Mouse (Mus musculus) hindbrain, embryonic 16.5 days (tissue): ENCODE measurements around the gene Atp5d. TPM values are rescaled to one million over a fixed set of nuclear protein-coding genes. Genes with fewer than 3 reads are reported as not detected.

Experiments
- ATAC-seq: fragments of 200-750 bp; cut with Nextera tagmentation; 2 replicates; pipeline ENCODE4 v1.8.0; 2017; ENCODE audit warnings: moderate TSS enrichment, moderate library complexity
- H3K27ac ChIP-seq: fragments of 300-500 bp; sonication (generic); 2 replicates; pipeline ENCODE4 v1.5.1; 2014; ENCODE audit warnings: low read depth, mild to moderate bottlenecking, control low read depth, low read length, moderate library complexity
- H3K27me3 ChIP-seq: fragments of 300-500 bp; sonication (generic); replicated peaks from 2 replicates; pipeline ENCODE4 v1.6.1; 2014; ENCODE audit warnings: low read length; ENCODE audit not compliant: control insufficient read depth, insufficient read depth
- H3K36me3 ChIP-seq: fragments of 300-500 bp; sonication (generic); 2 replicates; pipeline ENCODE4 v1.6.1; 2014; ENCODE audit warnings: mild to moderate bottlenecking, low read length, moderate library complexity, mixed read lengths; ENCODE audit not compliant: control insufficient read depth, insufficient read depth
- H3K4me1 ChIP-seq: fragments of 300-500 bp; sonication (generic); 2 replicates; pipeline ENCODE4 v1.6.1; 2014; ENCODE audit warnings: low read depth, low read length; ENCODE audit not compliant: control insufficient read depth, insufficient read depth
- H3K4me2 ChIP-seq: fragments of 300-500 bp; sonication (generic); 2 replicates; pipeline ENCODE4 v1.6.1; 2014; ENCODE audit warnings: mild to moderate bottlenecking, low read length, control low read depth, moderate library complexity
- H3K4me3 ChIP-seq: fragments of 300-500 bp; sonication (generic); 2 replicates; pipeline ENCODE4 v1.5.1; 2014; ENCODE audit warnings: mild to moderate bottlenecking, low read length, control low read depth, moderate library complexity
- H3K9ac ChIP-seq: fragments of 300-500 bp; sonication (generic); 2 replicates; pipeline ENCODE4 v1.6.1; 2014; ENCODE audit warnings: low read depth, mild to moderate bottlenecking, control low read depth, low read length, moderate library complexity
- H3K9me3 ChIP-seq: fragments of 300-500 bp; sonication (generic); 2 replicates; pipeline ENCODE4 v1.6.1; 2014; ENCODE audit warnings: mild to moderate bottlenecking, low read length, moderate library complexity; ENCODE audit not compliant: control insufficient read depth
- WGBS: fragments of 180-500 bp; shearing (Covaris S2); extraction: QIAGEN DNeasy Blood & Tissue Kit; methylation state at CpG from one replicate; pipeline ENCODE4 v1.1.7; 2014; 5-methylcytosine and 5-hydroxymethylcytosine counted together
- polyA plus RNA-seq: library from polyadenylated mRNA; unstranded; fragments of >200 nt; fragmentation: Nextera tagmentation; extraction: Ambion mirVana; gene quantifications from 2 replicates; pipeline ENCODE4 v1.2.1, GENCODE M21; 2015

Gene Atp5d
- polyA plus RNA-seq, 1 experiment from 2014 or later: 581 TPM

DNA sequence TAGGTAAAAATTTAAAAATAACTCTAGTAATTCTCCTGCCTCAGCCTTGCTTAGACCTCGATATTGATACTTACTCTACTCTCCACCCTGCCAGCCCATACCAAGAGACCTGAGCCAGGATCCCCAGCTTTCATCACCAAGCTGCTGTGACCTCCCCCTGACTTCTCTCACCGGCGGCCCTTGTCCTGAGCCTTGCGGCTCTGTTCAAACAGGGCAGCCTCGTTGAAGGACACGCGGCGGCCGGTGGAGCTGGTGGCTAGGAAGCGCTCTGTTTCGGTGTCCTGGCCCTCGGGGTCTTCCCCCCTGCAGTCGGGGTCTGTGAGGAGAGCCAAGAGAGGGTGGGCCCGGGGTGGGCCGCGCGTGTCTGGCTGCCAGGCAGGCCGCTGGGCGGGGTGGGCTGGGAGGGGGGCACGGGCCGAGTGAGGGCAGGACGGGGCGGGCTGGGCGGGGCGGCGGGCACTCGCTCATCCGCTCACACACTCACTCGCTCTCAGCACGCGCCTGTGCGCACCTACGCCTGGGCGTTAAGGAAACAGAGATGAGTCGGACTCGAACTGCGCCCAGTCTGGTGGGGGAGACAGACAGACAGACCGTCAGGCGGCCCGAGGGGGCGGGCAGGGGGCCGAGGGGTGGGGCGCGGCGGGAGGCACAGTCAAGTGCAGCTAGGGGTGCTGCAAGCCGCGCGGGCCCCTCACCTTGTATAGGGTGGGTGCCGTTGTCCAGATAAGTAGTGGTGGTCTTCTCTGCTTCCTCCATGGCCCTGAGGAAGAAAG is 2.1 kb upstream of the Atp5d start:
- peak overlapping the region; percentile 77 for H3K4me3 ChIP-seq
- H3K9ac ChIP-seq: peak overlapping the region; percentile 88
- peaks cover 31% of the 10 kb centered on the region; the same call in 1 of the 2 replicates for H3K36me3 ChIP-seq
- H3K4me1 ChIP-seq: peaks cover 36% of the 10 kb centered on the region
- H3K27me3 ChIP-seq: no peaks in the 10 kb centered on the region
- H3K27ac ChIP-seq: peak overlapping the region; percentile 92
- no peak for ATAC-seq
- WGBS: 23% methylated on average over 42 of the region's 49 CpGs
- peak overlapping the region; percentile 75 for H3K4me2 ChIP-seq
- no peaks in the 10 kb centered on the region for H3K9me3 ChIP-seq

DNA sequence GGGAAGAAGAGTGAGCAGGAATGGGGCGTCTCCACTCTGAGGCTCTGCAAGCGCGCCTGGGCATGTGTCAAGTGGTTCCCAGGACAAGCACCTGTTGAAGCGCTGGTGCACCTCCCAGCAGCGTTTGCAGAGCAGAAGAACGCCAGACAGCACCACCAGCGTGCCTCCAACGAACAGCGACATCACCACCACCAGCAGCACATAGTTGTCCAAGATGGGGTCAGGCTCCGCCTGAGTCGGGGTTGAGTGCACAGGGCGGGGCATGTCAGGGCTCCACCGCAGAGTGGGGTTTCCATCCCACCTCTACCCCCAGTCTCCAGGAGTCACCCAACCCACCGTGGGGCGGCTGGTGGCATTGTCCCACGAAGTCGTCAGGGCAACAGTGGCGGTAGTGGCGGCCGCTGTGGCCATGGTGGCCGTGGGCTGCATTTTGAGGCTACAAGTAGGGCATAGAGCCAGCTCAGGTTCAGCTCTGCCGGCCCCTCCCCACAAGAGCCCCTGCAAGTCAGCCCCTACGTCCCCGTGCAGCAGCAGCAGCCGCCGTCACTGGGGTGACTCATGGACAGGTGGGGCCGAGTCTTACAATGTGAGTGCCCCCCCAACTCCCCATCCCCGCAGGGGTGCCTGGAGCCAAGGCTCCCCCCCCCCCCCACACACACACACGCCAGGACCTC is 1.3 kb upstream of the Atp5d start:
- no peak for ATAC-seq
- 2% methylated on average over 24 of the region's 29 CpGs for WGBS
- peaks cover 30% of the 10 kb centered on the region for H3K4me1 ChIP-seq

DNA sequence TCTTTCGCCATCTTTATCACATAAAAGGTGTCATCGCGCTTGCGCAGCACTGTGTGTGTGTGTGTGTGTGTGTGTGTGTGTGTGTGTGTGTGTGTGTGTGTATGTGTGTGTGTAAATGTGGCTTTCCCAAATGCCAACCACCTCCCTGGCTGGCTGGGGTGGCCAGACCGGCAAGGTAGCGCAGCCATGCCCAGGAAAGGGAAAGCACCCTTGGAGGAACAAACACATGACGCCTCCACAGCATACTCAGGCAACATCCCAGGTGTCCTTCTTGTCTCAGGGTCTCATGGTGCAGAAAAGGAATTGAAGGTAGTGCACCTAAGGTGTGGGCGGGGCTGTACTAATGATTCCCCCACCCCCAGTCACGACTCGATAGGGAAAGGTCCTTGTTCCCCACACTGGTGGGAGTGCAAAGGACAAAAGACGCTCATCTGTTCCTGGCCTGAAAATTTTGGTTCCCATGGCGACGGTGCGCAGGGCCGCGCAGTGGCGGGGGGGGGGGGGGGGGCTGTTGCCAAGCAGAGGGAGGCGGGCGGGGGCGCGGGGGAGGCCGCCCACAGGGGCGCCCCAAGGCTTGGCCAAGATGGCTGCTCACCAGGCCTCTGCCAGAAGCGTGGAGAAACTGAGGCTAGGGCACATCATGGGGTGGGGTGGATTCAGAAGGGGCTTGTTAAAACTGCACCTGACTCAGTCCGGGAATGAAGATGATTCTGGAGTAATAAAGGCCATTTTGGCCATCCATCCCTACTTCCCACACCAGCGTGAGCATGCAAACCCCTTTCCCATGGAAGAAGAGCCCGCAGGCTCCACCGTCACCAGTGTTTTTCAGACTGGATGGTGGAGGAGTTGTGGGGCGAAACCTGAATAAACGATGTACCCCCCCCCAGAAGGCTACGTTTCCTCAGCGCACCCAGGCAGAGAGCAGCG is 543 bp upstream of the Atp5d start:
- 1% methylated on average over 32 of the region's 33 CpGs for WGBS
- H3K4me1 ChIP-seq: peaks cover 31% of the 10 kb centered on the region
- H3K27ac ChIP-seq: peak overlapping the region; percentile 92
- no peaks in the 10 kb centered on the region for H3K9me3 ChIP-seq
- no peak for ATAC-seq
- peak overlapping the region; percentile 77 for H3K4me3 ChIP-seq
- H3K4me2 ChIP-seq: peak overlapping the region; percentile 75
- H3K36me3 ChIP-seq: peaks cover 20% of the 10 kb centered on the region; the same call in 1 of the 2 replicates
- H3K9ac ChIP-seq: peak overlapping the region; percentile 88
- no peaks in the 10 kb centered on the region for H3K27me3 ChIP-seq

More for the DNA sequence above, 1.3 kb upstream of the Atp5d start:
- peak overlapping the region; percentile 77 for H3K4me3 ChIP-seq
- H3K9me3 ChIP-seq: no peaks in the 10 kb centered on the region
- H3K27ac ChIP-seq: peak overlapping the region; percentile 92
- H3K4me2 ChIP-seq: peak overlapping the region; percentile 75
- H3K27me3 ChIP-seq: no peaks in the 10 kb centered on the region
- peaks cover 27% of the 10 kb centered on the region; the same call in 1 of the 2 replicates for H3K36me3 ChIP-seq
- peak overlapping the region; percentile 88 for H3K9ac ChIP-seq

DNA sequence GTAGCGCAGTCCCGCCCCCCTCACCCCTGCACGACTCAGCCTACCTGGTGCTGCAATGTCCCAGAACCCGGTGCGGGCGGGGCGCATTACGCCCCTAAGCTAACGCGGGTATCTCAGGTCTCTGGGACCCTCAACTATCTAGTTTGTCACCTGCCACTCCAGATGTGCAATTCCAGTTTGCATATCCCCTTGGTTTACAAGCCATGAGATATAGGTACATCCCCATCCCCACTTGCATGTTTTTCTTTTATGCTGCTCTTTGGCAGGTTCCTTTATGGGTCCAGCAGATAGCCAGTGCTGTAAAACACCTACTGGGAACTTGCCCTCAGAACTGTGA is 975 bp downstream of the Atp5d start:
- Histone ChIP-seq H3K4me2 (peak overlapping the region; percentile 75), H3K36me3 (peaks cover 18% of the 10 kb centered on the region; the same call in 1 of the 2 replicates), H3K27ac (peak overlapping the region; percentile 92), H3K9me3 (no peaks in the 10 kb centered on the region), H3K4me3 (peak overlapping the region; percentile 77), H3K9ac (peak overlapping the region; percentile 88), H3K4me1 (peaks cover 37% of the 10 kb centered on the region), H3K27me3 (no peaks in the 10 kb centered on the region)
- WGBS: 0% methylated on average over 8 of the region's 10 CpGs
- ATAC-seq: no peak

DNA sequence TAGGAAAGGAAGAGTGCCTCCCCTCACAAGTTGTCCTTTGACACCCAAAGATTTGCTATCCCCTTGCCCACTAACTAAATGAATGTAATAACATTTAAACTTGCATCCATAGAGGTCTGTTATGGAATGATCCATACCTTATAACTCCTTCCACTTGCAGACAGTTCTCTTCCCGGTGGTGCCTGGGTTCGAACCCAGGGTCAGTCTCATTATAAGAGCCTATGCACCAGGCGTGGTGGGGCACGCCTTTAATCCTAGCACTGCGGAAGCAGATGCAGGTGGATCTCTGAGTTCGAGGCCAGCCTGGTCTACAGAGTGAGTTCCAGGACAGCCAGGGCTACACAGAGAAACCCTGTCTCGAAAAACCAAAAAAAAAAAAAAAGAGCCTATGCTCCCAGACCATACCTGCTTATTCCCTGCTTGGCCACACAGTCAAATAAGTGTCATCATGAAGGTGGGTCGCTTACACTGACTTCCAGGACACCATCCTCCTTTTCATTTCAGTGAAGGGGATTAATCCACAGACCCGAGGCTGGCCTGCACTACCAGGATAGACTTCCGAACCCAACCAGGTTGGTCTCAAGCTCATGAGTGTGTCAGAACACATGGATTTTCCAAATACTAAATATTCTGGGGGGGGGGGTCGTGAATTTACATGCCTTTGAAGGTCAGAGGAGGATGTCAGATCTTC is 1.7 kb downstream of the Atp5d start:
- ATAC-seq: no peak
- Histone ChIP-seq H3K4me1 (peaks cover 37% of the 10 kb centered on the region), H3K9me3 (no peaks in the 10 kb centered on the region), H3K9ac (no peak overlapping the region), H3K36me3 (peaks cover 19% of the 10 kb centered on the region; the same call in 1 of the 2 replicates), H3K27me3 (no peaks in the 10 kb centered on the region), H3K4me3 (no peak overlapping the region), H3K4me2 (no peak overlapping the region; the same call in 1 of the 2 replicates), H3K27ac (no peak overlapping the region)
- 76% methylated on average over 11 of the region's 11 CpGs for WGBS

DNA sequence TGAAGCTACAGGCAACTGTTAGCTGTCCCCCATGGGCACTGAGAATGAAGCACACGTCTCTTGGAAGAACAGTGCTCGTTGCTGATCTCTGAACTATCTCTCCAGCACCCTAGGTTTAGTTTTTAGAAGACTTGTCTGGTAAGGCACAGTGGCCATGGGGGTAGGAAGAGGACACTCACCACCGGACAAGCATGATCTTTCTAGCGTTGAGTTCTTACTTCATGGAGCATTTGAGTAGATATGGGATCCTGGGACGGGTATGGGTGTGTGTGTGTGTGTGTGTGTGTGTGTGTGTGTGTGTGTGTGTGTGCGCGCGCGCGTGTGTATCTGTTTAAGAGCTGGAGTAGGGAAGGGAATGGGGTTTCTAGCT is 2.2 kb downstream of the Atp5d start, which contains the start of gene Cbarp:
Cbarp (minus strand) TSS at position 170 of the 370 bp plus-strand sequence.
- H3K9me3 ChIP-seq: no peaks in the 10 kb centered on the region
- peak within 1 kb of the TSS; percentile 61 for H3K4me2 ChIP-seq
- peaks cover 17% of the 10 kb centered on the region; the same call in 1 of the 2 replicates for H3K36me3 ChIP-seq
- peaks cover 42% of the 10 kb centered on the region for H3K4me1 ChIP-seq
- H3K27ac ChIP-seq: peak within 1 kb of the TSS; percentile 92
- no peaks in the 10 kb centered on the region for H3K27me3 ChIP-seq
- peak within 1 kb of the TSS; percentile 56 for H3K9ac ChIP-seq
- peak within 1 kb of the TSS; percentile 32 for H3K4me3 ChIP-seq
- ATAC-seq: no peak
- WGBS: 71% methylated on average over 10 of the region's 10 CpGs

DNA sequence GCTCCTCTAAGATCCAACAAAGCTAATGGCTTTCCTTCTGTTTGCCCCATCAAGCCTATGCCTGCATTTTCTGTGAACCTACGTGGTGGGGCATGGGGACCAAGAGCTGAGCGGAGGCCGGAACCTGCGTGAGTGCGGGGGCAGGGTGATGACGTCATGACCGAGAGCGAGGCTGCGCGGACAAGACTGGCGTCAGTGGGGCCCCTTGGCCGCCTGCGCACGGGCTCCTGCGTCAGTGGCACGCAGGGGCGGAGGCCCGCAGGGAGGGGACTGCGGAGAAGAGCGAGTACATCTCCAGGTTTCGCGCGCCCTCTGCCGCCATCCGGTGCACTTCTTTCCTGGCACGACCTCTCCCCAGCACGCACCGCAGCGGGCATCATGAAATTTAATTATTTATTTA is 2.8 kb downstream of the Atp5d start:
- Histone ChIP-seq H3K9ac (peak overlapping the region; percentile 56), H3K9me3 (no peaks in the 10 kb centered on the region), H3K27ac (peak overlapping the region; percentile 85), H3K4me3 (peak overlapping the region; percentile 32), H3K4me2 (peak overlapping the region; percentile 61), H3K4me1 (peaks cover 41% of the 10 kb centered on the region), H3K36me3 (peaks cover 15% of the 10 kb centered on the region; the same call in 1 of the 2 replicates), H3K27me3 (no peaks in the 10 kb centered on the region)
- under 1% methylated on average over 29 of the region's 29 CpGs for WGBS
- ATAC-seq: peak; percentile 68

DNA sequence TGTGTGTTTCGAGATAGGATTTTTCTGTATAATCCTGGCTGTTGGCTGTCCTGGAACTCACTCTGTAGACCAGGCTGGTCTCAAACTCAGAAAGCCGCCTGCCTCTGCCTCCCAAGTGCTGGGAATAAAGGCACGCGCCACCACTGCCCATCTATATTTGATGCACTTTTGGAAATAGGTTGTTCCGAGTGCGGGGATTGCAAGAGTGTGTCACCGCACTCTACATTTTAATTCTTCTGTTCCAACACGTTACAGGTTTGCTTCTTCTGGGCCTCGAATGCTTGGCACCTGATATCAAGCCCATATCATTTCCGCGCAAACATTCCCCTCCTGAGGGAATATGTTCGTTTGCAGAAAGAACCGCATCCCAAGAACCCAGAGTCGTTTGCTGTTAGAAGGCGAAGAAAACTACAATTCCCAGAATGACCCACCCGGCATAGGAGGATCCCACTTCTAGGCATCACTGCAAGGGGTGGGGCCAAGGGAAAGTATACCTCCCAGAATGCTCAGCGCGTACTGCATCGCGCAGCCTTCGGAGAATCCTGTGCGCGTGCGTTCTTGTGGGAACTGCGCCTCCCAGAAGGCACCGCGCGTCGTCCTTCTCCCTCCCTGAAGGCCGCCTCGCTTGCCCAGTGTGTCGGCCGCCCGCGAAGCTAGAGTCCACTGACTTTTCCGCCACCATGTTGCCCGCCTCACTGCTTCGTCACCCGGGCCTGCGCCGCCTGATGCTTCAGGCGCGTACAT is 3.5 kb downstream of the Atp5d start:
- ATAC-seq: peak; percentile 86
- Histone ChIP-seq H3K27ac (peak overlapping the region; percentile 85), H3K4me1 (peaks cover 34% of the 10 kb centered on the region), H3K4me3 (peak overlapping the region; percentile 72), H3K4me2 (peak overlapping the region; percentile 61), H3K9me3 (no peaks in the 10 kb centered on the region), H3K9ac (peak overlapping the region; percentile 88), H3K27me3 (no peaks in the 10 kb centered on the region), H3K36me3 (peaks cover 14% of the 10 kb centered on the region; the same call in 1 of the 2 replicates)
- under 1% methylated on average over 41 of the region's 43 CpGs for WGBS
